Mouse (Mus musculus): ENCODE measurements around the gene Klk1b5. TPM values are rescaled to one million over a fixed set of nuclear protein-coding genes. Genes with fewer than 3 reads are reported as not detected.
"Not testable (repeated sequence)": the region's sequence is repeated elsewhere in the genome, so short reads cannot be mapped to it uniquely, and the experiment has no call there.

Klk1b5 gene
- polyA plus RNA-seq, 1 experiment from 2014 or later: not detected

GRCm38 (mm10) chr7:44222335-44222734 lies 6.6 kb downstream of the Klk1b5 start:
- not testable (repeated sequence) for H3K9me3 ChIP-seq (ENCODE audit: control insufficient read depth, low read length); H3K4me3 ChIP-seq (ENCODE audit: low read length); H3K27me3 ChIP-seq (replicated peaks; ENCODE audit: control insufficient read depth, insufficient read depth, low read length); H3K4me2 ChIP-seq (ENCODE audit: low read length); H3K27ac ChIP-seq (ENCODE audit: low read depth, low read length); H3K36me3 ChIP-seq (ENCODE audit: control insufficient read depth, insufficient read depth, low read length); ATAC-seq; H3K4me1 ChIP-seq (ENCODE audit: control insufficient read depth, insufficient read depth, low read depth, low read length); H3K9ac ChIP-seq (ENCODE audit: low read depth, low read length)
- WGBS: 87% methylated on average over 6 of the region's 6 CpGs

GRCm38 (mm10) chr7:44225076-44225475 lies 9.3 kb downstream of the Klk1b5 start, which contains the start of gene Klk1:
Klk1 (plus strand) TSS chr7:44225360.
- H3K27ac ChIP-seq (ENCODE audit: low read depth, low read length): no peak within 1 kb of the TSS
- H3K36me3 ChIP-seq (ENCODE audit: control insufficient read depth, insufficient read depth, low read length): no peaks in the 10 kb centered on the region
- ATAC-seq: no peak
- no peak within 1 kb of the TSS for H3K4me2 ChIP-seq (ENCODE audit: low read length)
- H3K9me3 ChIP-seq (ENCODE audit: control insufficient read depth, low read length): no peaks in the 10 kb centered on the region
- WGBS: 75% methylated on average over 1 of the region's 1 CpGs
- H3K27me3 ChIP-seq (replicated peaks; ENCODE audit: control insufficient read depth, insufficient read depth, low read length): no peaks in the 10 kb centered on the region
- no peak within 1 kb of the TSS for H3K4me3 ChIP-seq (ENCODE audit: low read length)
- no peak within 1 kb of the TSS for H3K9ac ChIP-seq (ENCODE audit: low read depth, low read length)
- no peaks in the 10 kb centered on the region for H3K4me1 ChIP-seq (ENCODE audit: control insufficient read depth, insufficient read depth, low read depth, low read length)

- Histone ChIP-seq H3K9me3 (ENCODE audit: control insufficient read depth, low read length) (no peaks in the 10 kb centered on the region), H3K4me1 (ENCODE audit: control insufficient read depth, insufficient read depth, low read depth, low read length) (no peaks in the 10 kb centered on the region), H3K27ac (ENCODE audit: low read depth, low read length) (no peak within 1 kb of the TSS), H3K4me3 (ENCODE audit: low read length) (no peak within 1 kb of the TSS), H3K36me3 (ENCODE audit: control insufficient read depth, insufficient read depth, low read length) (no peaks in the 10 kb centered on the region), H3K4me2 (ENCODE audit: low read length) (no peak within 1 kb of the TSS), H3K27me3 (replicated peaks; ENCODE audit: control insufficient read depth, insufficient read depth, low read length) (no peaks in the 10 kb centered on the region), H3K9ac (ENCODE audit: low read depth, low read length) (no peak within 1 kb of the TSS)
- 82% methylated on average over 3 of the region's 3 CpGs for WGBS
- ATAC-seq: no peak
Observed at GRCm38 (mm10) chr7:44235909-44236308, 20.2 kb downstream of the Klk1b5 start, which contains the start of gene Gm36864. Gm36864 (plus strand) TSS chr7:44236177.

GRCm38 (mm10) chr7:44239913-44240312 lies 24.2 kb downstream of the Klk1b5 start:
- no peak overlapping the region for H3K4me3 ChIP-seq (ENCODE audit: low read length)
- ATAC-seq: no peak
- H3K9ac ChIP-seq (ENCODE audit: low read depth, low read length): no peak overlapping the region
- H3K27me3 ChIP-seq (replicated peaks; ENCODE audit: control insufficient read depth, insufficient read depth, low read length): no peaks in the 10 kb centered on the region
- WGBS: 57% methylated on average over 2 of the region's 2 CpGs
- H3K9me3 ChIP-seq (ENCODE audit: control insufficient read depth, low read length): no peaks in the 10 kb centered on the region
- no peak overlapping the region for H3K4me2 ChIP-seq (ENCODE audit: low read length)
- H3K36me3 ChIP-seq (ENCODE audit: control insufficient read depth, insufficient read depth, low read length): no peaks in the 10 kb centered on the region
- no peak overlapping the region for H3K27ac ChIP-seq (ENCODE audit: low read depth, low read length)
- H3K4me1 ChIP-seq (ENCODE audit: control insufficient read depth, insufficient read depth, low read depth, low read length): no peaks in the 10 kb centered on the region

- ATAC-seq: no peak
- Histone ChIP-seq H3K27me3 (replicated peaks; ENCODE audit: control insufficient read depth, insufficient read depth, low read length) (no peaks in the 10 kb centered on the region), H3K9me3 (ENCODE audit: control insufficient read depth, low read length) (no peaks in the 10 kb centered on the region), H3K27ac (ENCODE audit: low read depth, low read length) (no peak overlapping the region), H3K4me1 (ENCODE audit: control insufficient read depth, insufficient read depth, low read depth, low read length) (peaks cover 5% of the 10 kb centered on the region), H3K4me3 (ENCODE audit: low read length) (no peak overlapping the region), H3K9ac (ENCODE audit: low read depth, low read length) (no peak overlapping the region), H3K4me2 (ENCODE audit: low read length) (no peak overlapping the region), H3K36me3 (ENCODE audit: control insufficient read depth, insufficient read depth, low read length) (no peaks in the 10 kb centered on the region)
- WGBS: 81% methylated on average over 1 of the region's 1 CpGs
Observed at GRCm38 (mm10) chr7:44240712-44241111, 25.0 kb downstream of the Klk1b5 start.

GRCm38 (mm10) chr7:44241163-44241562 lies 25.4 kb downstream of the Klk1b5 start:
- Histone ChIP-seq H3K27ac (ENCODE audit: low read depth, low read length) (no peak overlapping the region), H3K4me2 (ENCODE audit: low read length) (no peak overlapping the region), H3K9me3 (ENCODE audit: control insufficient read depth, low read length) (no peaks in the 10 kb centered on the region), H3K27me3 (replicated peaks; ENCODE audit: control insufficient read depth, insufficient read depth, low read length) (no peaks in the 10 kb centered on the region), H3K4me1 (ENCODE audit: control insufficient read depth, insufficient read depth, low read depth, low read length) (peaks cover 5% of the 10 kb centered on the region), H3K4me3 (ENCODE audit: low read length) (no peak overlapping the region), H3K36me3 (ENCODE audit: control insufficient read depth, insufficient read depth, low read length) (no peaks in the 10 kb centered on the region), H3K9ac (ENCODE audit: low read depth, low read length) (no peak overlapping the region)
- no peak for ATAC-seq
- 77% methylated on average over 2 of the region's 2 CpGs for WGBS

- Histone ChIP-seq H3K4me3 (ENCODE audit: low read length) (no peak overlapping the region), H3K9ac (ENCODE audit: low read depth, low read length) (no peak overlapping the region), H3K27me3 (replicated peaks; ENCODE audit: control insufficient read depth, insufficient read depth, low read length) (no peaks in the 10 kb centered on the region), H3K4me2 (ENCODE audit: low read length) (no peak overlapping the region), H3K36me3 (ENCODE audit: control insufficient read depth, insufficient read depth, low read length) (peaks cover 4% of the 10 kb centered on the region), H3K9me3 (ENCODE audit: control insufficient read depth, low read length) (no peaks in the 10 kb centered on the region), H3K27ac (ENCODE audit: low read depth, low read length) (no peak overlapping the region), H3K4me1 (ENCODE audit: control insufficient read depth, insufficient read depth, low read depth, low read length) (peaks cover 15% of the 10 kb centered on the region)
- WGBS: 64% methylated on average over 1 of the region's 1 CpGs
- no peak for ATAC-seq
Observed at GRCm38 (mm10) chr7:44244080-44244479, 28.3 kb downstream of the Klk1b5 start.

GRCm38 (mm10) chr7:44246055-44246983 lies 30.6 kb downstream of the Klk1b5 start, which contains the start of the genes 1700028J19Rik and 2410002F23Rik:
1700028J19Rik (minus strand) TSS chr7:44246695.
2410002F23Rik (plus strand) TSS chr7:44246722.
- WGBS: under 1% methylated on average over 62 of the region's 62 CpGs
- Histone ChIP-seq H3K27ac (ENCODE audit: low read depth, low read length) (peak within 1 kb of the TSS; percentile 95), H3K9me3 (ENCODE audit: control insufficient read depth, low read length) (no peaks in the 10 kb centered on the region), H3K27me3 (replicated peaks; ENCODE audit: control insufficient read depth, insufficient read depth, low read length) (no peaks in the 10 kb centered on the region), H3K4me3 (ENCODE audit: low read length) (peak within 1 kb of the TSS; percentile 84), H3K36me3 (ENCODE audit: control insufficient read depth, insufficient read depth, low read length) (peaks cover 18% of the 10 kb centered on the region), H3K4me1 (ENCODE audit: control insufficient read depth, insufficient read depth, low read depth, low read length) (peaks cover 21% of the 10 kb centered on the region), H3K9ac (ENCODE audit: low read depth, low read length) (peak within 1 kb of the TSS; percentile 92), H3K4me2 (ENCODE audit: low read length) (peak within 1 kb of the TSS; percentile 86)
- peak; percentile 87 for ATAC-seq

- Histone ChIP-seq H3K4me1 (ENCODE audit: control insufficient read depth, insufficient read depth, low read depth, low read length) (peaks cover 21% of the 10 kb centered on the region), H3K4me3 (ENCODE audit: low read length) (peak overlapping the region; percentile 84), H3K9ac (ENCODE audit: low read depth, low read length) (peak overlapping the region; percentile 92), H3K36me3 (ENCODE audit: control insufficient read depth, insufficient read depth, low read length) (peaks cover 18% of the 10 kb centered on the region), H3K27me3 (replicated peaks; ENCODE audit: control insufficient read depth, insufficient read depth, low read length) (no peaks in the 10 kb centered on the region), H3K4me2 (ENCODE audit: low read length) (peak overlapping the region; percentile 86), H3K9me3 (ENCODE audit: control insufficient read depth, low read length) (no peaks in the 10 kb centered on the region), H3K27ac (ENCODE audit: low read depth, low read length) (peak overlapping the region; percentile 95)
- peak; percentile 37 for ATAC-seq
- WGBS: under 1% methylated on average over 23 of the region's 23 CpGs
Observed at GRCm38 (mm10) chr7:44246984-44247470, 31.3 kb downstream of the Klk1b5 start.

Data from hindbrain, embryonic 16.5 days (tissue).